Mouse (Mus musculus) hindbrain, embryonic 13.5 days (tissue): ENCODE measurements at regions not wholly inside any gene's neighbourhood (a gene's known extent, or its start where the extent isn't known, plus 50 kb on each side); places are given as distances from the start of the nearest gene placed in this dataset.

ENCODE experiments used
- ATAC-seq: fragments of 200-750 bp; cut with Nextera tagmentation; 2 replicates; pipeline ENCODE4 v1.8.0; 2017; ENCODE audit warnings: moderate TSS enrichment; ENCODE audit not compliant: low FRiP score
- H3K27ac ChIP-seq: fragments of 300-500 bp; sonication (generic); 2 replicates; pipeline ENCODE4 v1.5.1; 2015; ENCODE audit warnings: inconsistent platforms, mild to moderate bottlenecking, moderate library complexity
- H3K27me3 ChIP-seq: fragments of 300-500 bp; sonication (generic); 2 replicates; pipeline ENCODE4 v1.6.1; 2015; ENCODE audit warnings: mild to moderate bottlenecking, inconsistent platforms
- H3K36me3 ChIP-seq: fragments of 300-500 bp; sonication (generic); 2 replicates; pipeline ENCODE4 v1.6.1; 2015; ENCODE audit warnings: mild to moderate bottlenecking, inconsistent platforms
- H3K4me1 ChIP-seq: fragments of 300-500 bp; sonication (generic); replicated peaks from 2 replicates; pipeline ENCODE4 v1.6.1; 2015; ENCODE audit warnings: inconsistent platforms
- H3K4me2 ChIP-seq: fragments of 300-500 bp; sonication (generic); 2 replicates; pipeline ENCODE4 v1.6.1; 2015; ENCODE audit warnings: inconsistent platforms, mild to moderate bottlenecking, moderate library complexity
- H3K4me3 ChIP-seq: fragments of 300-500 bp; sonication (generic); 2 replicates; pipeline ENCODE4 v1.5.1; 2015; ENCODE audit warnings: mild to moderate bottlenecking, inconsistent platforms
- H3K9ac ChIP-seq: fragments of 300-500 bp; sonication (generic); 2 replicates; pipeline ENCODE4 v1.6.1; 2015; ENCODE audit warnings: mild to moderate bottlenecking, inconsistent platforms
- H3K9me3 ChIP-seq: fragments of 300-500 bp; sonication (generic); 2 replicates; pipeline ENCODE4 v1.6.1; 2016; ENCODE audit warnings: inconsistent platforms
- WGBS: fragments of 180-500 bp; shearing (Covaris S2); methylation state at CpG from one replicate; pipeline ENCODE4 v1.1.7; 2015; 5-methylcytosine and 5-hydroxymethylcytosine counted together

DNA sequence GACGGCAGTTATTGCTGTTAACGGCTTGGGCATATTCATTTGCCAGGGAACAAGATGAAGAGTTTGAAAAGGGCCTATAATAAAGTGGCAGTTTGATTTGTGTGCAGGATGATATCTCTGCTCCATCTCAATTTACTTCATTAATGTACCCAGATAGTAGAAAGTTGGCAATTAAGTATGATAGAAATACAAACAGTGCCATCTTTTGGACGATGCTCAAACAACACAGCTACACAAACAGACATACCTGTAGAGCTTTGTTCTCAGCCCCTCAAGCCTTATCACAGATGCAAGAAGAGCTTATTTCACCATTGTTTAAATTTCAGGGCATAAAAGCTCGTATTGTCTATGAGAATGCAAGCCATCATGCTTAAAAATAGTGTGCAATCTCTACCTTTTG, 82.2 kb downstream of the Tnfsf11 start:
- WGBS: 73% methylated on average over 4 of the region's 4 CpGs
- ATAC-seq: no peak
- Histone ChIP-seq H3K27ac (no peak overlapping the region), H3K36me3 (no peaks in the 10 kb centered on the region), H3K4me1 (0 out of 2 replicates have a peak, but pooled peaks cover 10% of the 10 kb centered on the region), H3K9me3 (no peaks in the 10 kb centered on the region), H3K4me3 (no peak overlapping the region), H3K4me2 (no peak overlapping the region), H3K27me3 (no peaks in the 10 kb centered on the region), H3K9ac (no peak overlapping the region)

DNA sequence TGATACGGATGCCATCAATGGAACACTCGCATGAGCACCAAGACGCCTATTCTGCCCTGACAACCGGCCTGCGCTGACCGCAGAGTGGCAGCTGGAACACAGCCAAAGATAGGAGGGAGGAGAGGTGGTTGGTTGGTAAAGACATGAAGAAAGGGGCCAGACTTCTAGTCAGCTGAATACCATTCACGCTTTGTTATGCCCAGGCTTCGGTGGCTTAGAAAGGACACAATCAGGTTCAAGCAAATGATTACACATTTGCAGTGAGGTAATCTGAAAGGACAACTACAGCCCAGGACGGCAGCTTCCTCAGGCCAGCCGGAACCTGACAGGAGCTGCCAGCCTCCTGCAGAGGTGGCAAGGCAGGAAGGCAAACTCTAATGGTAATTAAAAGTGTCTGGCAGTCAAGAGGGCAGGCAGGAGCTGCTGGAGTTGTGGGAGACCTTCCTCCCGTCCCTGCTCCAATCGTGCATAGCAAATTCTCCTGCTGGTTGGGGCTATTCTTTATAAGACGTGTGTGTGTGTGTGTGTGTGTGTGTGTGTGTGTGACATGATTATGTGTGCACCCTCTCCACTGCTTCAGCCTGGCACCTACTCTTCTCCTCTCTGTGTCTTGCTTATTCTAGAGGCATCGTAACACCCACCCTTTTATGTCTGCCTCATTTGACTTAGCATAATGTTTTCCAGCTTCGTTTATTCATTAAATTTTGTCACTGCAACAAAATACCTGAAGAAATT, 91.4 kb downstream of the Tnfsf11 start:
- Histone ChIP-seq H3K4me3 (no peak overlapping the region), H3K9me3 (no peaks in the 10 kb centered on the region), H3K4me2 (0 out of 2 replicates have a peak overlapping the region, but pooled peaks have one; percentile 1), H3K27me3 (no peaks in the 10 kb centered on the region), H3K27ac (peak overlapping the region; percentile 63), H3K4me1 (peaks cover 16% of the 10 kb centered on the region), H3K36me3 (no peaks in the 10 kb centered on the region), H3K9ac (peak overlapping the region; percentile 59)
- ATAC-seq: peak; percentile 73
- 26% methylated on average over 15 of the region's 15 CpGs for WGBS

DNA sequence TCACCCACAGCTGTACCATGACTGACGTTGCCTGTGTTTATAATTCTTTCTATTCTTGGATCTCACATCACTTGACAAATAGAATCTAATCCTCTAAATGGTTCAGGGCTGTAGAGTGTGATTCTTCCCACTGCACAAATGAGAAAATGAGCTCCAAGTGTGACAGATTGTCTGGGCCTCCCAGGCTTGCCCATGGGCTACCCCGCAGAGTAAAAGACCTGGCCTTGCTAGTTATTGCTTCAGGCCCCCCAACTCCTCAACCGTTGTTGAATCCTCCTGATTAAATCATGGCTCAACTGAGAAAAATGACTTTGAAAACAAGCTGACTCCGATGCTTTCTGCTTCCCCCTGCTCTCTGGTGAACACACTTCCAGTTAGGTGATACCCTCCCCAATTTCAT, 92.4 kb downstream of the Tnfsf11 start:
- H3K27ac ChIP-seq: 0 out of 2 replicates have a peak overlapping the region, but pooled peaks have one; percentile 63
- H3K4me3 ChIP-seq: no peak overlapping the region
- no peaks in the 10 kb centered on the region for H3K9me3 ChIP-seq
- no peaks in the 10 kb centered on the region for H3K36me3 ChIP-seq
- no peaks in the 10 kb centered on the region for H3K27me3 ChIP-seq
- H3K9ac ChIP-seq: no peak overlapping the region
- no peak overlapping the region for H3K4me2 ChIP-seq
- no peak for ATAC-seq
- WGBS: 56% methylated on average over 4 of the region's 4 CpGs
- H3K4me1 ChIP-seq: peaks cover 16% of the 10 kb centered on the region

DNA sequence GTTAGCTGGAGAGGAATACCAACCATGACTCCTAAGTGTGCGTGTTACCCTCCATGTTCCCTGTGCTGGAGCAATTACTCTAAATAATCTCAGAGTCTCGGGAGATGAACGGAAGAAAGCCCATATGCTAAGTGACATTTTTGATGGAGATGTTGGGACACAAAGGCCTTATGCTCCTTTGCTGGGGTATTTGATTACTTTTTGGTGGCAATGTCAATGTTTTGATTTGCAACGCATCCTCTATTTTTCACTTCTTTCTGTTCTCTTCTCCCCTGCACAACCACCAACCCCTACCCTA, 103.3 kb downstream of the Tnfsf11 start:
- H3K9ac ChIP-seq: no peak overlapping the region
- H3K4me3 ChIP-seq: no peak overlapping the region
- H3K4me1 ChIP-seq: no peaks in the 10 kb centered on the region; the same call in 1 of the 2 replicates
- no peak; the same call in 1 of the 2 replicates for ATAC-seq
- H3K27ac ChIP-seq: peak overlapping the region; percentile 81
- H3K4me2 ChIP-seq: no peak overlapping the region
- 86% methylated on average over 4 of the region's 4 CpGs for WGBS
- H3K27me3 ChIP-seq: no peaks in the 10 kb centered on the region
- H3K36me3 ChIP-seq: no peaks in the 10 kb centered on the region
- 0 out of 2 replicates have a peak, but pooled peaks cover 4% of the 10 kb centered on the region for H3K9me3 ChIP-seq

DNA sequence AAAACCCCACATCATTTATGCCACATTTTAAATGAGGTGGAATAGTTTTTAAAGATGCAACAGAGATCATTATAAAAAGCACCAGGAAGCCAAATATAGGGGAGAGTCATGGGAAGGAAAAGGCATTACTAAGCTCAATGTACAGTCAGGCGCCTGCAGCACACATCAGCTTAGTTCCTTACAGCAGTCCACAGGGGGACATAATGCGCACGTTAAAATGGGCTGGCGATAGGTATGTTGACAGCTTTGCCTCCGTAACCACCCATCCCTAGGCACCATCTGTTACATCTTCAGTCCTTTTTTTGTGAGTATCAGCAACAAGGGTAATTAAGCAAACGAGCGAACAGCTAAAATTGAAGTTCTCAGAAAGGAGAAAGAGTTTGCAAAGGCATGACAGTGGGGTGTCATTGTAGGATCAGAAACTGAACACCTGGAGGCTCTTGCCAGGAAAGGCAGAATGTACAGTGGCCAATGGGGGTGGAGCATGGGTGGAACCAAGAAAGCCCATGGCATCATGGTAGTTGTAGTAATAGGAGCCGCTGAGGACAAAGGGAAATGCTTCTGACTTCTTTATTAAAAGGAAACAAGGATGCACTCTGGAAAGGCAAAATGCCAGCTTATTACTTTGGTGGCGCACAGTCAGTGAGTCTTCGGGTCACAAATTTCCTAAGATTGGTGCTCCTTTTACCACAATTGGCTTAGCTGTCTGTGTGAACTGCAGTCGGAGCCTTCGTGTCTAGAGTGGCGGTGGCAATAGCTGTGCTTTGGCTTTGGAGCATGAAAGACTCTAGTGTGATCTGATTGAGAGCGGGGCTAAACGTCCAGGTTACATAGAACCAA, 103.9 kb downstream of the Tnfsf11 start:
- Histone ChIP-seq H3K9ac (no peak overlapping the region), H3K4me1 (no peaks in the 10 kb centered on the region; the same call in 1 of the 2 replicates), H3K27me3 (no peaks in the 10 kb centered on the region), H3K4me3 (0 out of 2 replicates have a peak overlapping the region, but pooled peaks have one; percentile 3), H3K27ac (peak overlapping the region; percentile 81), H3K4me2 (peak overlapping the region; percentile 20; the same call in 1 of the 2 replicates), H3K36me3 (no peaks in the 10 kb centered on the region), H3K9me3 (0 out of 2 replicates have a peak, but pooled peaks cover 4% of the 10 kb centered on the region)
- 73% methylated on average over 15 of the region's 15 CpGs for WGBS
- ATAC-seq: peak; percentile 96

DNA sequence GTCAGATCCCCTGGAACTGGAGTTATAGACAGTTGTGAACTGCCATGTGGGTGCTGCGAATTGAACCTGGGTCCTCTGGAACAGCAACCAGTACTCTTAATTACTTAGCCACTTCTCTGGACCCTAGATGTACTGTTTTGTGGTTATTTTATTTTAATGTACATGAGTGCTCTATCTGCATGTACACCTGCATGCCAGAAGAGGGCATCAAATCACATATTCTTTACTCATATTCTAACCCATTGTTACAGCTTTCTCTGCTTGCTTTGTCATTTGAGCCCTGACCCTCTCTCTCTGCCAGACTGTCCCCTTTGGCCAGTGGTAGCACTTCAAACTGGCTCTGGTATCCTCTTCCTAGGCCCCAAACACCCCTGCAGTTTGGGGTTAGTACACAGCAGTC, 105.1 kb downstream of the Tnfsf11 start:
- H3K27ac ChIP-seq: no peak overlapping the region
- no peaks in the 10 kb centered on the region for H3K36me3 ChIP-seq
- H3K27me3 ChIP-seq: no peaks in the 10 kb centered on the region
- peaks cover 2% of the 10 kb centered on the region for H3K4me1 ChIP-seq
- H3K4me3 ChIP-seq: no peak overlapping the region
- H3K4me2 ChIP-seq: no peak overlapping the region
- H3K9ac ChIP-seq: no peak overlapping the region
- no peak for ATAC-seq
- H3K9me3 ChIP-seq: 0 out of 2 replicates have a peak, but pooled peaks cover 4% of the 10 kb centered on the region
- 80% methylated on average over 1 of the region's 1 CpGs for WGBS

DNA sequence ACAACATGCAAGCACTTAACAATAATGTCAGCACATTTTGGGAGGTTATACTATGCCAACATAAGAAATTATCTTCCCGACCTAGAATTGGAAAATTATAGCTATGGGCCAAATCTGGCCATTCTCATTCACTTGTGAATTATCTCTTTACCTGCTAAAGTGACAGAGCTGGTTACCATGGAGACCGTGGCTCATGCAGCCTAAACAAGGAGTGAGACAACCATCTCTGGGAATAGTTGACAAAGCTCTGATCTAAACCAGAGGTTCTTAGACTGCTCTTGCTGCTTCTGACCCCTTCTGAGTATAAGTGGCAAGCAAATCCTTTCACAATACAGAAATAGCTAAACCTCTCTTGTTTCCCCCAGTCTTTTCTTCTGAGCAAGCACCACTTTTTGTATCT, 108.7 kb upstream of the Fam216b start:
- Histone ChIP-seq H3K27ac (no peak overlapping the region), H3K9ac (no peak overlapping the region), H3K9me3 (no peaks in the 10 kb centered on the region), H3K27me3 (no peaks in the 10 kb centered on the region), H3K36me3 (no peaks in the 10 kb centered on the region), H3K4me2 (no peak overlapping the region), H3K4me3 (no peak overlapping the region), H3K4me1 (peaks cover 7% of the 10 kb centered on the region)
- ATAC-seq: no peak
- WGBS: 76% methylated on average over 2 of the region's 2 CpGs

DNA sequence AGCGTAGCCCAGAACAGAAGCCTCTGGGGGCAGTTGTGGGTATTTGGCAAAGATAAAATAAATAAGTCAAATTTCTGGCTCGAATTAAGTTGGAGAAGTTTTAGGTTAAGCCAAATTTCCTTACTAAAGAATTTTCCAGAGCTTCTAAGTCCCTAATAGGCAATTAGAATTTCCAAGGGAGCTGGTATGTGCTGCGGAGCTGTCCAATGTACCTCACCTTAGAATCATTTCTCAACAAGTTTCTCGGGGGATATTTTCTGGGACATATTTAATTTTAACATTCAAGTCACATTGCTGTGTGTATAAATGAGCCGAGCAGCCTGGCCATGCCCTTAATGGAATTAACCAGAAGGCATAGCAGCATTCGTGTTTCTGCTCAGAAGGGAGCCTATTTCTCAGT, 90.8 kb upstream of the Fam216b start:
- no peaks in the 10 kb centered on the region for H3K9me3 ChIP-seq
- no peak overlapping the region for H3K4me3 ChIP-seq
- no peak for ATAC-seq
- H3K27me3 ChIP-seq: no peaks in the 10 kb centered on the region
- H3K36me3 ChIP-seq: no peaks in the 10 kb centered on the region
- H3K4me2 ChIP-seq: no peak overlapping the region
- no peak overlapping the region for H3K9ac ChIP-seq
- 53% methylated on average over 6 of the region's 6 CpGs for WGBS
- 0 out of 2 replicates have a peak, but pooled peaks cover 2% of the 10 kb centered on the region for H3K4me1 ChIP-seq
- H3K27ac ChIP-seq: no peak overlapping the region

DNA sequence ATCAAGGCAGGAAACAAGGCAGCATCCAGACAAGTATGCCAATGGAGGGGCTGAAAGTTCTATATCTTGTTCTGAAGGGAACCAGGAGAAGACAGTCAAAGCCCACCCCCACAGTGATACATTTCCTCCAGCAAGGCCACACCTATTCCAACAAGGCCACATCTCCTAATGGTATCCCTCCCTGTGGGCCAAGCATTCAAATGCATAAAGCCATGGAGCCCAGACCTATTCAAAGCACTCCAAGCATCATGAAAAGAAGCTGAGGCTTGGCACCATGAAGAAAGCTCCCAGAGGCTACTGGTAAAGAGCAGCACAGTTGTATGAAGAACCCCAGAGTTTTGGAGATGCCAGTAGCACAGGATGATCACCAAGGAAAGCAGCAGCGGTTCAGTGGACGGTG, 84.6 kb upstream of the Fam216b start:
- Histone ChIP-seq H3K27me3 (no peaks in the 10 kb centered on the region), H3K9ac (no peak overlapping the region), H3K27ac (no peak overlapping the region), H3K36me3 (no peaks in the 10 kb centered on the region), H3K4me3 (no peak overlapping the region), H3K9me3 (no peaks in the 10 kb centered on the region), H3K4me1 (no peaks in the 10 kb centered on the region), H3K4me2 (no peak overlapping the region)
- no peak for ATAC-seq
- WGBS: 85% methylated on average over 2 of the region's 2 CpGs

DNA sequence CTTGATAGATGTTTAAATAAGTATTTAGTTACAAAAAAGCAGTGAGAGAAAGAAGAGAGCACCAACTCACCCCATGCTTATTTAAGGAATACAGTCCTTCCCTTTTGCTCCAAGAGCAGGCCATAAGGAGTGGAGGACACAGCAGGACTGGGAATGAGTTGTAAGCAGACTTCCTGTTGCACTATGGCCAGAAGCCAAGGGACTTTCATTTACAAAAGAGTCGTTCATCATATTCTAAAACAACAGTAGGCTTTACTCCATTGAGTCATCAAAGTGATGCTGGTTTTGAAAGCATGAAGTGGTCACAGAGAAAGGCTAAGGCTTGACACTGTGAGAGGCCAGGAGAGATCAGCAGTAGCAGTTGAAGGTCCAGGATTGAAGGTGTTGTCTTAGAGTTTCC, 84.1 kb upstream of the Fam216b start:
- Histone ChIP-seq H3K36me3 (no peaks in the 10 kb centered on the region), H3K4me2 (no peak overlapping the region), H3K9ac (no peak overlapping the region), H3K9me3 (no peaks in the 10 kb centered on the region), H3K27ac (no peak overlapping the region), H3K4me3 (no peak overlapping the region), H3K27me3 (no peaks in the 10 kb centered on the region), H3K4me1 (no peaks in the 10 kb centered on the region)
- 72% methylated on average over 1 of the region's 1 CpGs for WGBS
- no peak for ATAC-seq

DNA sequence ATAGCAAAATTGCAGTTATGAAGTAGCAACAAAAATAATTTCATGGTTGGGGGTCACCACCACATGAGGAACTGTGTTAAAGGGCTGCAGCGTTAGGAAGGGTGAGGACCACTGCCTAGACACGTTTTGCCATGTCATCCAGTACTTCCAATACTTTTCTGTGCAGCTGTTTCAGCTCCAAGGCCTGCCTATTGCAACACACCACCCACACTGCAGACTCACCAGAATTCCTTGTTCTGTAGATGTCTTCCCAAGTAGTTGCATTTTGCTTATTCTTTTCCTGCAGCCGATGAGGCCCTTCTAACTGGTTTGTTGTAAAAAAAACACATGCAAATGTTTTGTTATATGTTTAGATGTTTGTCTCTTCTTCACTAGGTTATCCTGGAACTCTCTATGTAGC, 72.0 kb upstream of the Fam216b start:
- WGBS: 91% methylated on average over 3 of the region's 3 CpGs
- H3K4me3 ChIP-seq: no peak overlapping the region

DNA sequence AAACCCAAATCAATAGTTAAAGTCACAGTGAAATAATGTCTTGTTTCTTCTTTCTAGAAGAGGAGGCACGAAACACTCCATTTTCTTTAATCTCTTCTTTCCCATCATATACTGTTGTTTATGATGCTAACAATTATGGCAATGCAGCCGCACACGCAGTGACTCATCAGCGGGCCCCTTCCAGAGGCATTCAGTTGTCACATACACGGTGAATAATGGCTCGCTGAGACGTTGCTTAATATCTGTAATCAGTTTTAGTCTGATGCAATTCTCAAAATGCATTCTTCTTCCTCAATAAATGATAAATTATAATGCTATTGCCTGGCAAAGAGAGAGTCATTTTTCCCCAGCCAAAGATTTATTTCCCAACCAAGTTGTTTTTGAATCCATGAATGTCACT, 70.8 kb upstream of the Fam216b start:
- no peaks in the 10 kb centered on the region for H3K9me3 ChIP-seq
- H3K27me3 ChIP-seq: no peaks in the 10 kb centered on the region
- 83% methylated on average over 7 of the region's 7 CpGs for WGBS
- no peaks in the 10 kb centered on the region for H3K36me3 ChIP-seq
- no peaks in the 10 kb centered on the region for H3K4me1 ChIP-seq
- no peak overlapping the region for H3K27ac ChIP-seq
- no peak for ATAC-seq
- no peak overlapping the region for H3K9ac ChIP-seq
- no peak overlapping the region for H3K4me2 ChIP-seq
- no peak overlapping the region for H3K4me3 ChIP-seq

More for the DNA sequence above, 72.0 kb upstream of the Fam216b start:
- Histone ChIP-seq H3K27me3 (no peaks in the 10 kb centered on the region), H3K9ac (no peak overlapping the region), H3K4me2 (no peak overlapping the region), H3K4me1 (no peaks in the 10 kb centered on the region), H3K36me3 (no peaks in the 10 kb centered on the region), H3K27ac (no peak overlapping the region), H3K9me3 (no peaks in the 10 kb centered on the region)
- ATAC-seq: no peak
